Mouse (Mus musculus): ENCODE data around the gene Fgfr2. TPM values are rescaled to one million over a fixed set of nuclear protein-coding genes. Genes with fewer than 3 reads are reported as not detected.

Gene Fgfr2
- polyA plus RNA-seq, 1 experiment from 2014 or later = 169 TPM

DNA sequence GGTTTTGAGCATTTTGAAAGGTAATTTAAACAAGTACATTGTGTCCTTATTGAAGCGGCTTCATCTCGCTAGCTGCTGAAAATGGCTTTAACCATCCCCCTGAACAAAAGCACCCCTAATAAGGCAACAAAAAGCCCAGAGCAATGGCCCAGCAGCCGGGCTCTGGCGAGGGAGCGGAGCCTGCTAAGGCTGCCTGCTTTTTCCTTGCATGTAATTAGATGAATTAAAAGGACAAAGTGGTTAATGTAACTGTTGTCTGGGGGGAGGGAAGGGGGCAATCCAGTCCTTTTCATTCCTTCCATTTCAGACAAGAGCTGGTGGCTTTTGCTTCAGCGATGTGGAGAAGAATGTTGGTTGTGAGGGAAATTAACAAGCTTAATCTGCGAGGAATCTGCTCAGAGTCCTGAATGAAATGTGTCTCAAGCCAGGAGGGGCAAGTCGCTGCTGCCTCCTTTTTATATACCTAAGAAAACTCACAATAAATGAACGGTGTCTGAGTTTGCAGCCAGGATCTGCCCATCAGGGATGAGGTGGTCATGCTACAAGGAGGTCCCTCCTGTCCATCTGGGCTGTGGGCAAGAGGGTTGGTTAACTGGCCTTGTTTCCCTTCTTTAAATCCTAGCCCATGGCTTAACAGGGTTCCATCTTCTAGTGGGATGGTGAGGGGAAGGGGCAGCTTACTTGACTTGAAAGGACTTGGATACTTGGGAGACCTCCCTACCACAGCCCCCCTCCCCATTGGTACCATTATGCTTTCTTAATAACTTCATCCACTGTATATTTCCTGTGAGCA, 1400.2 kb downstream of the Fgfr2 start:
- Histone ChIP-seq H3K4me3 (ENCODE audit: low read depth, low read length) (no peak overlapping the region), H3K36me3 (ENCODE audit: control insufficient read depth, insufficient read depth, low read length) (no peaks in the 10 kb centered on the region), H3K9ac (replicated peaks; ENCODE audit: low read depth, low read length) (no peak overlapping the region), H3K27me3 (ENCODE audit: control insufficient read depth, insufficient read depth, low read length) (no peaks in the 10 kb centered on the region), H3K4me2 (replicated peaks; ENCODE audit: low read depth, low read length) (no peak overlapping the region), H3K9me3 (ENCODE audit: control insufficient read depth, low read depth, low read length) (no peaks in the 10 kb centered on the region), H3K27ac (ENCODE audit: low read length) (no peak overlapping the region), H3K4me1 (ENCODE audit: control insufficient read depth, insufficient read depth, low read length) (no peaks in the 10 kb centered on the region)
- WGBS = 47% methylated on average over 9 of the region's 9 CpGs
- no peak for ATAC-seq (ENCODE audit: insufficient number of reproducible peaks, insufficient read depth, low FRiP score, low read depth)

DNA sequence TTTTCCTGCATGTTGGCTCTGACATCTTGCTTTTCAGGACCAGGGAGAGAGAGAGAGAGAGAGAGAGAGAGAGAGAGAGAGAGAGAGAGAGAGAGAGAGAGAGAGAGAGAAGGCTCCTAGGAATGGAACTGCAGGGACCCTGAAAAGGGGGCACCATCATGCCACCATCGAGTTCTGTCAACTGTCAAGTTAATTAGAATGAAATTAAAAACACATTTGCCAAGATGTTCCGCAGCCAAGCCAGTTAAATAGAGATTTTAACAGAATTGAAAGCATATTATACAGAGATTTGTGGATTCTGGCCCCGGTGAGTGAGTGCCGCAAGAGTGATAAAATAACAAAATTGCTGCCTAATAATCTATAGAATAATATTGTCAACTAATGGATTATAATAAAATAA, 1400.8 kb downstream of the Fgfr2 start:
- H3K27me3 ChIP-seq (ENCODE audit: control insufficient read depth, insufficient read depth, low read length) = no peaks in the 10 kb centered on the region
- ATAC-seq (ENCODE audit: insufficient number of reproducible peaks, insufficient read depth, low FRiP score, low read depth) = no peak
- no peak overlapping the region for H3K4me3 ChIP-seq (ENCODE audit: low read depth, low read length)
- H3K36me3 ChIP-seq (ENCODE audit: control insufficient read depth, insufficient read depth, low read length) = no peaks in the 10 kb centered on the region
- H3K4me1 ChIP-seq (ENCODE audit: control insufficient read depth, insufficient read depth, low read length) = no peaks in the 10 kb centered on the region
- H3K9me3 ChIP-seq (ENCODE audit: control insufficient read depth, low read depth, low read length) = no peaks in the 10 kb centered on the region
- H3K27ac ChIP-seq (ENCODE audit: low read length) = no peak overlapping the region
- no peak overlapping the region for H3K4me2 ChIP-seq (replicated peaks; ENCODE audit: low read depth, low read length)
- 68% methylated on average over 4 of the region's 4 CpGs for WGBS
- H3K9ac ChIP-seq (replicated peaks; ENCODE audit: low read depth, low read length) = no peak overlapping the region

DNA sequence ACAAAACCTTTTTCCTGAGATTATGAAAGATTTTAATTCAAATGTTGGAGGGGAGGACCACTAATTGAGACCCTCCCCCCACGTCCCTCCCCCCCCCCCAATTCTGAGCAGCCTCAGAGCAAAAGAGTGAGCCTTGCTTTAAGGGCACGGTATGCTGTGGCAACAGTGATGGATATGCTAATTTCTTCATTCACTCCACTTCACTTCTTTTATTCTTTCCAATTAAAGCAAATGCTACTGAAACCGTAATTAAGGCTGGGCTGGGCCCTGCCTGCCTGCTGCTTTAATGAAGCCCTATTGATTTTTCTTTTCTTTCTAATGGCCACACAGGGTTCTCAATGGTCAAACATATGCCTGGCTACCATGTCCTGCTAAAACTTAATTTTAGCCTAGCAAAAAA, 1404.9 kb downstream of the Fgfr2 start:
- WGBS = 53% methylated on average over 3 of the region's 3 CpGs
- H3K27me3 ChIP-seq (ENCODE audit: control insufficient read depth, insufficient read depth, low read length) = no peaks in the 10 kb centered on the region
- no peak overlapping the region for H3K4me2 ChIP-seq (replicated peaks; ENCODE audit: low read depth, low read length)
- no peaks in the 10 kb centered on the region for H3K36me3 ChIP-seq (ENCODE audit: control insufficient read depth, insufficient read depth, low read length)
- H3K9ac ChIP-seq (replicated peaks; ENCODE audit: low read depth, low read length) = no peak overlapping the region
- H3K4me1 ChIP-seq (ENCODE audit: control insufficient read depth, insufficient read depth, low read length) = no peaks in the 10 kb centered on the region
- H3K27ac ChIP-seq (ENCODE audit: low read length) = no peak overlapping the region
- H3K4me3 ChIP-seq (ENCODE audit: low read depth, low read length) = no peak overlapping the region
- no peak for ATAC-seq (ENCODE audit: insufficient number of reproducible peaks, insufficient read depth, low FRiP score, low read depth)
- no peaks in the 10 kb centered on the region for H3K9me3 ChIP-seq (ENCODE audit: control insufficient read depth, low read depth, low read length)

DNA sequence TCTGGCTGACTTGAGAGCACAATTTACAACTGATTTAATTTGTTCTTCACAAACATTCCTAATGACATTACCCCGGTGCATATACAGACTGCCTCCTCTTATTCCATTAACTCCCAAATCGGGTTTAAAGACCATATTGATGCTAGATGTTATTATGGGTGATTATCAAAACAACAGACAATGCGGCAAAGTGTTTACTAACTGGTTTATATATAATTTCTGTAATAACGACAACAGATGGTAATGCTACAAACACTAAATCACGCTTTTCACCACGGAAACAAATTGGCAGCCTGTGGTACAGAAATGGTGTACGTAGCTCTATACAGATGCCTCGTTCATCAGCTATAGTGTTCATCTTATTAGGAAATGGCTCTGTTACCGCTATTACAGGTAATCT, 1410.1 kb downstream of the Fgfr2 start:
- Histone ChIP-seq H3K27me3 (ENCODE audit: control insufficient read depth, insufficient read depth, low read length) (no peaks in the 10 kb centered on the region), H3K4me1 (ENCODE audit: control insufficient read depth, insufficient read depth, low read length) (no peaks in the 10 kb centered on the region), H3K27ac (ENCODE audit: low read length) (no peak overlapping the region), H3K4me2 (replicated peaks; ENCODE audit: low read depth, low read length) (no peak overlapping the region), H3K36me3 (ENCODE audit: control insufficient read depth, insufficient read depth, low read length) (no peaks in the 10 kb centered on the region), H3K9me3 (ENCODE audit: control insufficient read depth, low read depth, low read length) (no peaks in the 10 kb centered on the region), H3K4me3 (ENCODE audit: low read depth, low read length) (no peak overlapping the region), H3K9ac (replicated peaks; ENCODE audit: low read depth, low read length) (no peak overlapping the region)
- ATAC-seq (ENCODE audit: insufficient number of reproducible peaks, insufficient read depth, low FRiP score, low read depth) = no peak
- 85% methylated on average over 9 of the region's 9 CpGs for WGBS

DNA sequence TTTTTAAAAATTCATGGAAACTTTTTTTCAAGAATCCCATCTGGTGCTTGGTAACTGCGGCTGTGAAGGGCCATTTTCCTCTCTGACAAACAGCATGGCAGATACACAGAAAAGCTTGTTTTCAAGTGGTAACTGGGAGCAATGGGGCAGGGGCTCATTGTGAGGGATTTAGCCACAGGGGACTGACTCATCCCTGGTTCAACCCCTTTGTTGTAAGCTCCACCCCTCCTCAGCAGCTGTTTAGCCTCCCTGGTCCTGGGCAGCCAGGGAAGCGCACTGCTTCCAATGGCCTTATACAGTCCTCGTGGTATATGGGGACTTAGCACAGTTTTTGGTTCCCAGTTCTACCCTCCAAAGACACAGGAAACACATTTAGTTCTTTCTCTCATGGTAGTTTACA, 1426.3 kb downstream of the Fgfr2 start:
- Histone ChIP-seq H3K27me3 (ENCODE audit: control insufficient read depth, insufficient read depth, low read length) (no peaks in the 10 kb centered on the region), H3K4me1 (ENCODE audit: control insufficient read depth, insufficient read depth, low read length) (no peaks in the 10 kb centered on the region), H3K9me3 (ENCODE audit: control insufficient read depth, low read depth, low read length) (no peaks in the 10 kb centered on the region), H3K9ac (replicated peaks; ENCODE audit: low read depth, low read length) (no peak overlapping the region), H3K27ac (ENCODE audit: low read length) (no peak overlapping the region), H3K4me2 (replicated peaks; ENCODE audit: low read depth, low read length) (no peak overlapping the region), H3K4me3 (ENCODE audit: low read depth, low read length) (no peak overlapping the region), H3K36me3 (ENCODE audit: control insufficient read depth, insufficient read depth, low read length) (no peaks in the 10 kb centered on the region)
- no peak for ATAC-seq (ENCODE audit: insufficient number of reproducible peaks, insufficient read depth, low FRiP score, low read depth)
- 34% methylated on average over 3 of the region's 3 CpGs for WGBS

DNA sequence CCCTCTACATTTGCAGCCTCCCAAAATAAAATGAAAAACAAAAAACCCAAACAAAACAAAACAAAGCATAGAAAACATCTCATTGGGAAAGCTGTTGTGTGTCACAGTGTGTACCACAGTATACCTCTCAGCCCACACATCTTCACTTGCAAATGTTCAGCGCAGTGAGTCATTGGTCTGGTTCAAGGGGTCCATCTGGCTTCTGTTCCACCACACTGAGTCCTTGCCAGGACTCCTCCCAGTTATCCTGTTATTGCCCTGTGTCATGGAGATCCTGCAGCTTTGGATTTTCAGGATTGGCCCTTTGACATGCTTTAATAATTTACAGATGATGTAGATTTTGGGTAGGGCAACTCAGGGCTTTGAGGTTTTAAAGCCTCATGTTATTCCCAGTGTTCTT, 1435.8 kb downstream of the Fgfr2 start:
- Histone ChIP-seq H3K27ac (ENCODE audit: low read length) (no peak overlapping the region), H3K9ac (replicated peaks; ENCODE audit: low read depth, low read length) (no peak overlapping the region), H3K4me1 (ENCODE audit: control insufficient read depth, insufficient read depth, low read length) (no peaks in the 10 kb centered on the region), H3K27me3 (ENCODE audit: control insufficient read depth, insufficient read depth, low read length) (no peaks in the 10 kb centered on the region), H3K36me3 (ENCODE audit: control insufficient read depth, insufficient read depth, low read length) (no peaks in the 10 kb centered on the region), H3K4me2 (replicated peaks; ENCODE audit: low read depth, low read length) (no peak overlapping the region), H3K4me3 (ENCODE audit: low read depth, low read length) (no peak overlapping the region), H3K9me3 (ENCODE audit: control insufficient read depth, low read depth, low read length) (no peaks in the 10 kb centered on the region)
- no peak for ATAC-seq (ENCODE audit: insufficient number of reproducible peaks, insufficient read depth, low FRiP score, low read depth)
- 92% methylated on average over 1 of the region's 1 CpGs for WGBS

DNA sequence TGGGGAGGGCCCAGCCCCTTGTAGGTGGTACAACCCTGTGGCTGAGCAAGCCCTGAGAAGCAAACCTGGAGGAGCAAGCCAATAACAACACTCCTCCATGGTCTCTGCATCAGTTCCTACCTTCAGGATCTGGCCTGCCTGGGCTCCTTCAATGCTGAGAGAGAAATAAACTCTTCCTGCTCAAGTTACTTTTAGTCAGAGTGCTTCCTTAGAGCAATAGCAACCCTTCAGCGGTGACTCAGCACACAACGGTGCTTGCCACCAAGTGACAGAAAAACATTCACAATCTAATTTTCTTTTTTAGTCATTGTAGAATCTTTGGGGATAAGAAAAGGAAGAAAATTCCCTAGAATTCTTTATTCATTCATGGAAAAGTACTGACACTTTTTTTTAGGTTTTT, 1446.0 kb downstream of the Fgfr2 start:
- Histone ChIP-seq H3K27me3 (ENCODE audit: control insufficient read depth, insufficient read depth, low read length) (no peaks in the 10 kb centered on the region), H3K36me3 (ENCODE audit: control insufficient read depth, insufficient read depth, low read length) (no peaks in the 10 kb centered on the region)

DNA sequence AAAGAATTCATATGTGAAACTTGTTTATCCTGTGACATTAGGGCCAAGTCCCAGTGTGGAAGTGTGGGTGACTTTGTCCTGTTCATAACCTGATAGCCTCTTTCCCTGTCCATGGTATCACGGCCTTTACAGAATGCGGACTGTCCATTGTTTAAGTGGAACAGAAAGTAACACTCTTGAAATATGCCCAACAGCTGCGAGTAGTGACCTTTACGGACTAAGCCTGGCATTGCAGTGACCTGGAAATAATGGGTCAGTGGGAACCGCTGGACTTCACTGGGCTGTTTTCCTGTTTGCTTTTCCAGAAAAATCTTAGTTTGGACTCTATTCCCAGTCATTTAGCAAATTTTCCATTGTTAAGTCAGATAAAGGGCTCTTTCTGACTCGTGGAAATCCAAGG, 1452.6 kb downstream of the Fgfr2 start:
- ATAC-seq (ENCODE audit: insufficient number of reproducible peaks, insufficient read depth, low FRiP score, low read depth) = no peak
- Histone ChIP-seq H3K9ac (replicated peaks; ENCODE audit: low read depth, low read length) (no peak overlapping the region), H3K4me2 (replicated peaks; ENCODE audit: low read depth, low read length) (no peak overlapping the region), H3K4me1 (ENCODE audit: control insufficient read depth, insufficient read depth, low read length) (no peaks in the 10 kb centered on the region), H3K27me3 (ENCODE audit: control insufficient read depth, insufficient read depth, low read length) (no peaks in the 10 kb centered on the region), H3K36me3 (ENCODE audit: control insufficient read depth, insufficient read depth, low read length) (no peaks in the 10 kb centered on the region), H3K9me3 (ENCODE audit: control insufficient read depth, low read depth, low read length) (no peaks in the 10 kb centered on the region), H3K27ac (ENCODE audit: low read length) (no peak overlapping the region), H3K4me3 (ENCODE audit: low read depth, low read length) (no peak overlapping the region)
- WGBS = 71% methylated on average over 6 of the region's 6 CpGs

More for the DNA sequence above, 1446.0 kb downstream of the Fgfr2 start:
- no peak for ATAC-seq (ENCODE audit: insufficient number of reproducible peaks, insufficient read depth, low FRiP score, low read depth)
- H3K4me1 ChIP-seq (ENCODE audit: control insufficient read depth, insufficient read depth, low read length) = no peaks in the 10 kb centered on the region
- 87% methylated on average over 2 of the region's 2 CpGs for WGBS
- no peak overlapping the region for H3K9ac ChIP-seq (replicated peaks; ENCODE audit: low read depth, low read length)
- no peaks in the 10 kb centered on the region for H3K9me3 ChIP-seq (ENCODE audit: control insufficient read depth, low read depth, low read length)
- no peak overlapping the region for H3K27ac ChIP-seq (ENCODE audit: low read length)
- H3K4me2 ChIP-seq (replicated peaks; ENCODE audit: low read depth, low read length) = no peak overlapping the region
- H3K4me3 ChIP-seq (ENCODE audit: low read depth, low read length) = no peak overlapping the region

DNA sequence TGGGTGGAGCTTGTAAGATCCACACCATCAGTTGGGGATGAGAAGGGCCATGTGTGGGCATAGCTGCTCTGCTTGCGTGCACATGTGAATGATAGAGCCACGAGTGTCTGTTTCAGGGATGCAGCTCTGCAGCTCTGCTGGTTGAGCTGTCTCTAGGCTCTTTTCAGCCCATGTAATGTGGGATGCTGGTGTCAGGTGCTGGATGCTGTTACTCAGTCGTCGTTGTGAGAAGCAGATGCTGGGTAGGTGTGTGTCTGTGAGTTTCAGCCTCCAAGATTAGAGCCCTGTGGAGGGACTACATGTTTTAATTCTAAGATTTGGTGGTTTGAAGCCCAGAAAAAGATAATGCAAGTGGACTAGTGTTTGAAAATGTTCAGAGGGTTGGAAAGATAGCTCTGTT, 1453.8 kb downstream of the Fgfr2 start:
- no peak for ATAC-seq (ENCODE audit: insufficient number of reproducible peaks, insufficient read depth, low FRiP score, low read depth)
- WGBS = 83% methylated on average over 4 of the region's 4 CpGs
- Histone ChIP-seq H3K4me3 (ENCODE audit: low read depth, low read length) (no peak overlapping the region), H3K27ac (ENCODE audit: low read length) (no peak overlapping the region), H3K4me1 (ENCODE audit: control insufficient read depth, insufficient read depth, low read length) (no peaks in the 10 kb centered on the region), H3K27me3 (ENCODE audit: control insufficient read depth, insufficient read depth, low read length) (no peaks in the 10 kb centered on the region), H3K9me3 (ENCODE audit: control insufficient read depth, low read depth, low read length) (no peaks in the 10 kb centered on the region), H3K9ac (replicated peaks; ENCODE audit: low read depth, low read length) (no peak overlapping the region), H3K4me2 (replicated peaks; ENCODE audit: low read depth, low read length) (no peak overlapping the region), H3K36me3 (ENCODE audit: control insufficient read depth, insufficient read depth, low read length) (no peaks in the 10 kb centered on the region)

All from stomach, embryonic 14.5 days (tissue).